10 mouse cellular contexts compared by ENCODE assay signal in genomic region chr6:100802381-100803083, GRCm38 (mm10). TPM values are rescaled to one million over a fixed set of nuclear protein-coding genes. Genes with fewer than 3 reads are reported as not detected.
DNase-seq lines count a peak whose midpoint lies in the region; ATAC-seq lines count a peak whose summit lies in the region.
"Had no signal": no experiment of that assay in that cellular context is flagged by ENCODE, and none has a peak within 500 bp of the region (broad histone marks: within the 10 kb centered on the region; RNA-seq: fewer than 3 reads in every experiment).

No protein-coding gene starts in this region.

- no peaks in the 10 kb centered on the region for H3K9me3 ChIP-seq in limb, embryonic 13.5 days
- H3K9me3 ChIP-seq: liver, embryonic 15.5 days; midbrain, embryonic 13.5 days had no signal

- H3K36me3 ChIP-seq in limb, embryonic 13.5 days = peaks cover 35% of the 10 kb centered on the region
- H3K36me3 ChIP-seq: liver, embryonic 15.5 days; midbrain, embryonic 13.5 days had no signal

- peak; percentile 57; the same call in 1 of the 2 replicates for ATAC-seq in limb, embryonic 13.5 days (ENCODE audit: low FRiP score, low read depth)
- ATAC-seq: midbrain, embryonic 13.5 days had no signal

- no peak overlapping the region for H3K4me2 ChIP-seq in limb, embryonic 13.5 days (replicated peaks)
- H3K4me2 ChIP-seq: liver, embryonic 15.5 days; midbrain, embryonic 13.5 days had no signal

- H3K4me1 ChIP-seq in limb, embryonic 13.5 days = peaks cover 20% of the 10 kb centered on the region
- H3K4me1 ChIP-seq: liver, embryonic 15.5 days; midbrain, embryonic 13.5 days had no signal

- no peaks in the 10 kb centered on the region for H3K27me3 ChIP-seq in limb, embryonic 13.5 days
- H3K27me3 ChIP-seq: liver, embryonic 15.5 days; midbrain, embryonic 13.5 days had no signal

- H3K27ac ChIP-seq in limb, embryonic 13.5 days = no peak overlapping the region
- H3K27ac ChIP-seq: liver, embryonic 15.5 days; midbrain, embryonic 13.5 days had no signal

- WGBS in limb, embryonic 13.5 days = 47% methylated on average over 13 of the region's 13 CpGs

- H3K9ac ChIP-seq in limb, embryonic 13.5 days = no peak overlapping the region
- H3K9ac ChIP-seq: liver, embryonic 15.5 days; midbrain, embryonic 13.5 days had no signal

- H3K4me3 ChIP-seq in limb, embryonic 13.5 days = no peak overlapping the region
- H3K4me3 ChIP-seq: liver, embryonic 15.5 days; midbrain, embryonic 13.5 days had no signal

- peak; percentile 59 to 61 for DNase-seq in cerebellum, postnatal 10 days
- DNase-seq in cerebellum, adult 9-10 months = no peak
- DNase-seq in lung, postnatal 10 days = peak; percentile 9
- no peak for DNase-seq in lung, postnatal 25 days (ENCODE audit: low spot score)
- DNase-seq in heart, adult 9 months (ENCODE audit: low spot score in 2 of 2) = peak; percentile 41 to 43
- no peak for DNase-seq in T-cell, adult 2 months (ENCODE audit: low spot score)
- DNase-seq in layer of hippocampus, postnatal 25 days (ENCODE audit: extremely low spot score in 1 of 2, low spot score in 1 of 2) = no peak

RNA-seq across cellular contexts. Expression of gene Ppp4r2, which starts 30.9 kb away (rescaled TPM):
- polyA plus RNA-seq in limb, embryonic 13.5 days (2015; fragmentation: Nextera tagmentation; extraction: Ambion mirVana) = 24.9 and 25.7 TPM in 2 replicates
- 10 to 100 TPM; 73.4 to 80.7 TPM for total RNA-seq in layer of hippocampus, postnatal 25 days (2021)

Comparison
In these comparisons a context has a peak if more than half of its experiments do, and no peak if none do; other contexts are left out.
1. DNase-seq: peak in cerebellum, postnatal 10 days (2 of 2), lung, postnatal 10 days (single experiment) and heart, adult 9 months (2 of 2); none in cerebellum, adult 9-10 months (single experiment), lung, postnatal 25 days (single experiment), T-cell, adult 2 months (single experiment) and layer of hippocampus, postnatal 25 days (0 of 2).